Mouse (Mus musculus): ENCODE results near the gene Ubl4b. TPM values are rescaled to one million over a fixed set of nuclear protein-coding genes. Genes with fewer than 3 reads are reported as not detected.

The Ubl4b gene
- polyA plus RNA-seq, 1 experiment from 2014 or later, result not detected

DNA sequence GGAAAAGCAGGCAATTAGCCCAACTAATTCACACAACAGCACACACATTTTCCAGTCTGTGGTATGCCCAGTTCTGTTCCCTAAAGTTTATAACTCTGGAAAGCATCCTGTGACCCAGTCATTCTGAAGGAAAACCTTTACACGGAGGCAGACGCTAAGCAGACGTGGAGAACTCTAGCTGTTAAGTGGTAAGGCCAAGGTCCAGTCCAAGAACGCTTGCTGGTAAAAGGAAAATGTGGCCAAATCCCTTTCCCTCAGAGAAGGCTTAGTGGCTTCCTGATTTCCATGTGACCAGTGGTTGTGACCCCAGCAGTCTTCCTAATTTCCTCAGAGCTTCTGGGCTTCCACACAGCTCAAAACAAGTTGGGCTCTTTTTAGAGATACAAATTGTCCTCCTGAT is 48.3 kb downstream of the Ubl4b start:
- no peak for ATAC-seq
- Histone ChIP-seq H3K27me3 (replicated peaks; ENCODE audit: control insufficient read depth, insufficient read depth, low read length) (no peaks in the 10 kb centered on the region), H3K4me1 (replicated peaks; ENCODE audit: control insufficient read depth, insufficient read depth, low read length) (no peaks in the 10 kb centered on the region), H3K4me3 (ENCODE audit: low read depth, low read length) (no peak overlapping the region), H3K27ac (ENCODE audit: low read depth, low read length) (no peak overlapping the region), H3K36me3 (ENCODE audit: control insufficient read depth, insufficient read depth) (no peaks in the 10 kb centered on the region), H3K9ac (ENCODE audit: low read depth, low read length) (no peak overlapping the region), H3K9me3 (ENCODE audit: control insufficient read depth) (no peaks in the 10 kb centered on the region), H3K4me2 (replicated peaks; ENCODE audit: low read depth) (no peak overlapping the region)
- no peak for TF ChIP-seq CTCF (IDR thresholded peaks at IDR 0.05; ENCODE audit: low read depth)
- 38% methylated on average over 4 of the region's 4 CpGs for WGBS

DNA sequence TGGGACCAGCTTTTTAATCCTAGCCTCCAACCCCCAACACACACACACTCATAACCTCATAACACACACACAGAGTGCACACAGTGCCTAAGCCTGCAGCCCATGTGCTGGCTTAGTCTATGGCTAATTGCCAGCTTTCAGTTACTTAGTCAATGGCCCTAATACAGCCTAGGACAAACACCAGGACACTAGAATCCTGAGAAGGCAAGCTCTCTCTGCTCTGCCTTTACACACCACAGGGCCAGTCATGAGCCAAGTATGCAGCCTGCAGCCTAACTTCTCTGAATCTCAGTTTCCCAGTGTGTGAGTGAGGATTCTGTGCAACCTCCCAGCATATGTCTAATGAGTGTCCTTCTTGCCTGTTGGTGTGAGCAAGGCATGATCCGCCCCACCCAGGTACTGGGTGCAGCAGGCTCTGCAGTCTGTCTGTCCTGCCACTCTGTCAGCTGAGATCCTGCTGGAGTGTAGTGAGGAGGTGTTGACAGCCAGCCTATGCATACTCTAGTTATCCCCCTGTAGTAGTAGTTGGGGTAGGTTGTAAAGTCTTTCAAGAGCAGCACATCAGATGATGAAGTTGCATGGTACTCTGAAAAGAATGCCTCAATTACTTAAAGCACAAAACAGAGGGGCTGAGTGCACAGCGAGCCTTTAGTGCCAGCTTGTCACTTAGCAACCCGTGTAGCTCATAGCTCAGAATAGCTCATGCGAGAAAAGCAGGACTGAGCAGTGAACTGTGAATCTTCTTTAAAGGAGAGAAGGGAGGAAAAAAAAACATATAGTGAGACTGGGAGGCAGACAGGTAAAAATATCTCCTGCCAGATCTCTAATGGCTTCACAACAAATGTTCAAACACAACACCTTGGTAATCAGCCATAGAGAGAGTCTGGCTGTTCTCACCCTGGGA is 49.2 kb downstream of the Ubl4b start:
- Histone ChIP-seq H3K9me3 (ENCODE audit: control insufficient read depth) (no peaks in the 10 kb centered on the region), H3K27me3 (replicated peaks; ENCODE audit: control insufficient read depth, insufficient read depth, low read length) (no peaks in the 10 kb centered on the region), H3K4me1 (replicated peaks; ENCODE audit: control insufficient read depth, insufficient read depth, low read length) (no peaks in the 10 kb centered on the region), H3K9ac (ENCODE audit: low read depth, low read length) (no peak overlapping the region), H3K36me3 (ENCODE audit: control insufficient read depth, insufficient read depth) (no peaks in the 10 kb centered on the region), H3K27ac (ENCODE audit: low read depth, low read length) (no peak overlapping the region), H3K4me3 (ENCODE audit: low read depth, low read length) (no peak overlapping the region), H3K4me2 (replicated peaks; ENCODE audit: low read depth) (no peak overlapping the region)
- no peak for TF ChIP-seq CTCF (IDR thresholded peaks at IDR 0.05; ENCODE audit: low read depth)
- 63% methylated on average over 4 of the region's 4 CpGs for WGBS
- no peak for ATAC-seq

DNA sequence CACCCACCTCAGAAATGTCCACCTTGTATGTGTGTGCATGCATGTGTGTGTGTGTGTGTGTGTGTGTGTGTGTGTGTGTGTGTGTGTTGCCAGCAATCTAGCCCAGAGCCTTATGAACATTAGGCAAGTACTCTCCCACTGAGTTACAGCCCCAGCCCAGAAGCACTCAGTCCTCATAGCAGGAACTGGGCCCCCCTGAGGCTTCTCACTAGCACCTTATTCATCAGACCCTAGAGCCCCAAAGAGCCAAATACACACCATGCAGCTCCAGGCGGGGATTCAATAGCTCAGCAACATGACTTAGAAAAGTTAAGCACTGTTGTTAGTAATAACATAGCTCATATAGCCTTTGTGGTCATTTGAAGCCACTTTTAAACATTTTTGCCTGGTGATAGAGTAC is 50.3 kb downstream of the Ubl4b start:
- H3K27me3 ChIP-seq (replicated peaks; ENCODE audit: control insufficient read depth, insufficient read depth, low read length), result no peaks in the 10 kb centered on the region
- no peaks in the 10 kb centered on the region for H3K36me3 ChIP-seq (ENCODE audit: control insufficient read depth, insufficient read depth)
- no peak overlapping the region for H3K27ac ChIP-seq (ENCODE audit: low read depth, low read length)
- H3K4me1 ChIP-seq (replicated peaks; ENCODE audit: control insufficient read depth, insufficient read depth, low read length), result no peaks in the 10 kb centered on the region
- H3K4me3 ChIP-seq (ENCODE audit: low read depth, low read length), result no peak overlapping the region
- 50% methylated on average over 1 of the region's 1 CpGs for WGBS
- H3K9ac ChIP-seq (ENCODE audit: low read depth, low read length), result no peak overlapping the region
- H3K9me3 ChIP-seq (ENCODE audit: control insufficient read depth), result no peaks in the 10 kb centered on the region
- no peak for TF ChIP-seq CTCF (IDR thresholded peaks at IDR 0.05; ENCODE audit: low read depth)
- ATAC-seq, result no peak
- no peak overlapping the region for H3K4me2 ChIP-seq (replicated peaks; ENCODE audit: low read depth)

DNA sequence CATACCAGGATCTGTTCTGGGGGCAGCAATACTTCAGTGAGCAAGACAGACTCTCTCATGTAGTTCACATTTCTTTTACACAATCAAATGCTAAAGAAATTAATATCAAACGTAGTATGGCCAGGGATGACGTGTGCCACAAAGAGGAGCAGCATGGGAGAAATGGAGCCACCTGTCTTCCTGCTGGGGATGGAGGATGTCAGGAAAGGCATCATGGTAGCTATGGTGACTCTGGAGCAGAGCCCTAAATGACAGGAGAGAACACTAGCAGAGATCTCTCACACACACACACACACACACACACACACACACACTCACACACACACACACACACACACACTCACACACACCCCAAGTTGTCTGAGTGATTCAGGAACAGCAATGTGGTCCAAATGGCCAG is 51.2 kb downstream of the Ubl4b start:
- Histone ChIP-seq H3K36me3 (ENCODE audit: control insufficient read depth, insufficient read depth) (no peaks in the 10 kb centered on the region), H3K27ac (ENCODE audit: low read depth, low read length) (no peak overlapping the region), H3K4me1 (replicated peaks; ENCODE audit: control insufficient read depth, insufficient read depth, low read length) (no peaks in the 10 kb centered on the region), H3K4me2 (replicated peaks; ENCODE audit: low read depth) (no peak overlapping the region), H3K9ac (ENCODE audit: low read depth, low read length) (no peak overlapping the region), H3K4me3 (ENCODE audit: low read depth, low read length) (no peak overlapping the region), H3K27me3 (replicated peaks; ENCODE audit: control insufficient read depth, insufficient read depth, low read length) (no peaks in the 10 kb centered on the region), H3K9me3 (ENCODE audit: control insufficient read depth) (no peaks in the 10 kb centered on the region)
- no peak for TF ChIP-seq CTCF (IDR thresholded peaks at IDR 0.05; ENCODE audit: low read depth)
- no peak for ATAC-seq
- 85% methylated on average over 2 of the region's 2 CpGs for WGBS

Other genes starting within 250 kb of the Ubl4b start
- gene Rbm15, start 221.4 kb downstream of the Ubl4b start, polyA plus RNA-seq (2015; fragmentation: Nextera tagmentation; extraction: Ambion mirVana), result 8.0 and 9.5 TPM in 2 replicates
- gene Kcnc4, start 95.5 kb downstream of the Ubl4b start, polyA plus RNA-seq (2015; fragmentation: Nextera tagmentation; extraction: Ambion mirVana), result 0.07 TPM in 2 replicates
- 1.7 and 2.2 TPM in 2 replicates for gene Slc6a17, start 37.1 kb downstream of the Ubl4b start, polyA plus RNA-seq (2015; fragmentation: Nextera tagmentation; extraction: Ambion mirVana)
- gene Alx3, start 40.0 kb upstream of the Ubl4b start, polyA plus RNA-seq (2015; fragmentation: Nextera tagmentation; extraction: Ambion mirVana), result not detected in 2 replicates
- not detected in 2 replicates for gene Gm10961, start 76.2 kb upstream of the Ubl4b start, polyA plus RNA-seq (2015; fragmentation: Nextera tagmentation; extraction: Ambion mirVana)
- 17.8 and 18.0 TPM in 2 replicates for gene Strip1, start 76.6 kb upstream of the Ubl4b start, polyA plus RNA-seq (2015; fragmentation: Nextera tagmentation; extraction: Ambion mirVana)
- 37.8 and 39.0 TPM in 2 replicates for gene Ahcyl1, start 141.5 kb upstream of the Ubl4b start, polyA plus RNA-seq (2015; fragmentation: Nextera tagmentation; extraction: Ambion mirVana)
- gene Csf1, start 205.4 kb upstream of the Ubl4b start, polyA plus RNA-seq (2015; fragmentation: Nextera tagmentation; extraction: Ambion mirVana), result 8.6 and 9.2 TPM in 2 replicates